Mouse (Mus musculus): ENCODE measurements around the gene Zfp61. TPM values are rescaled to one million over a fixed set of nuclear protein-coding genes. Genes with fewer than 3 reads are reported as not detected.

Zfp61 gene
- polyA plus RNA-seq, 1 experiment from 2014 or later, result 37.3 TPM

DNA sequence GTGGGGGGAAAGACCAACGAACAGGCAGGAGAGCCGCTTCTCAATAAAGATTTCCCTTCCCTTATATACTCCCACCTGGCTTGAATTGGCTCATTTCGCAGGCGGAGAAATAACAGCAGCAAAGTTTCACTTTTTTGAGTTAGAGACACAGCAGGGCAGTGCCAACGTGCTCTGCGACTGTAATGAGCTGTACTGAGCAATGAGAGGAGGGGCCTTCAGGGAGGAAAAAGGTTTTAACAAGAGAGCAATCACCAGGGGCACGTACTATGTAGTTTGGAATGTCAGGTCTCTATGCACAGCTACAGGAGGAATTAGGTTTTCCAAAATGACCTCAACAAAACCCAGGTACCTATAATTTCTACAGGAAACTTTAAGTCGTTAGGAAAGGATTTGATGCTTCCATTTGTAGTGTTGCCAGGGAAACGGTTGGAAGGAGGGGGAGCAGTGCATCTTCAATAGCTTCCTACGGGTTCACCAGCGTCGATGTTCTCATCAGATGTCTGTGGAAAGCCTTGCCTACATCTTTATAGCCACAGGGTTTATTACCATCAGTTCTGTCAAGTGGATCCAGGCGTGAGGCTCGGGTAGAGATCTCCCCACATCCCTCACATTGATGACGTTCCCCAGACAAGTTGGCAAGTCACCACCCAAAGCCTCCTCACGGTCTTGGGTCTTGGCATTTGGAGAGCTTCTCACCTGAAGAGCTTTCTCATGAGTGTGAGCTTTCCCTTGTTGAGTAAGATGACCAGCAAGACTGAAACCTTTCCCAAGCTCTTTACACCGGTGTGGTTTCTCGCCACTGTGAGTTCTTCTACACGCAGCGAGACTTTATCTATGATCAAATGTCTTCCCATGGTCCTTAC, 25.5 kb upstream of the Zfp61 start:
- Histone ChIP-seq H3K36me3 (ENCODE audit: control insufficient read depth, insufficient read depth, low read length) (no peaks in the 10 kb centered on the region), H3K4me3 (ENCODE audit: low read depth, low read length) (peak overlapping the region; percentile 14; the same call in 1 of the 2 replicates), H3K9ac (replicated peaks; ENCODE audit: low read depth, low read length) (no peak overlapping the region), H3K27me3 (ENCODE audit: control insufficient read depth, insufficient read depth, low read length) (no peaks in the 10 kb centered on the region), H3K9me3 (ENCODE audit: control insufficient read depth, low read length) (no peaks in the 10 kb centered on the region; the same call in 1 of the 2 replicates), H3K4me1 (ENCODE audit: control insufficient read depth, insufficient read depth, low read length) (no peaks in the 10 kb centered on the region), H3K4me2 (ENCODE audit: low read depth, low read length) (peak overlapping the region; percentile 29; the same call in 1 of the 2 replicates), H3K27ac (ENCODE audit: low read depth, low read length) (no peak overlapping the region)
- ATAC-seq (ENCODE audit: low read depth), result peak; percentile 58
- 34% methylated on average over 20 of the region's 20 CpGs for WGBS

- peak; percentile 28; the same call in 1 of the 2 replicates for ATAC-seq (ENCODE audit: low read depth)
- Histone ChIP-seq H3K27me3 (ENCODE audit: control insufficient read depth, insufficient read depth, low read length) (no peaks in the 10 kb centered on the region), H3K27ac (ENCODE audit: low read depth, low read length) (no peak overlapping the region), H3K4me1 (ENCODE audit: control insufficient read depth, insufficient read depth, low read length) (no peaks in the 10 kb centered on the region), H3K4me3 (ENCODE audit: low read depth, low read length) (peak overlapping the region; percentile 14; the same call in 1 of the 2 replicates), H3K9ac (replicated peaks; ENCODE audit: low read depth, low read length) (no peak overlapping the region), H3K4me2 (ENCODE audit: low read depth, low read length) (peak overlapping the region; percentile 29; the same call in 1 of the 2 replicates), H3K9me3 (ENCODE audit: control insufficient read depth, low read length) (no peaks in the 10 kb centered on the region; the same call in 1 of the 2 replicates), H3K36me3 (ENCODE audit: control insufficient read depth, insufficient read depth, low read length) (no peaks in the 10 kb centered on the region)
- 7% methylated on average over 13 of the region's 13 CpGs for WGBS
Measured at GRCm38 (mm10) chr7:24325675-24326128, 24.7 kb upstream of the Zfp61 start.

DNA sequence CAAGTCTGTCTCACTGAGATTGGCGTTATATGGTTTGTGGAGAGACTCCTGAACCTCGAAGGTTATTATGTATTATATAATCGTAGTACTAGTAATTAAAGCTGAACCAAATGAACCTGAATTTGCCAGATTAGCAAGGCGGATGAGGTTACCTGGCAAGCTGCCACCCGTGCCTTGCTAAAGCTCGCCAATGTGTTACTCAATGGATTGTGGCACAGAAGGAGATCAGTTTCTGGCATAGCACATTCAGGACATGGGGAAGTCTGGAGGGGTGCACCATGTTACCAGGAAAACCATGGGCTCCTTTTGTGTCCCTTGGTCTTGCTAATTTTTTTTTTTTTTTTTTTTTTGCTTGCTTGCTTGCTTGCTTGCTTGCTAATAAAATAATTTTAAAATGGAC, 24.2 kb upstream of the Zfp61 start:
- Histone ChIP-seq H3K9me3 (ENCODE audit: control insufficient read depth, low read length) (no peaks in the 10 kb centered on the region; the same call in 1 of the 2 replicates), H3K4me1 (ENCODE audit: control insufficient read depth, insufficient read depth, low read length) (no peaks in the 10 kb centered on the region), H3K27me3 (ENCODE audit: control insufficient read depth, insufficient read depth, low read length) (no peaks in the 10 kb centered on the region), H3K27ac (ENCODE audit: low read depth, low read length) (no peak overlapping the region), H3K4me2 (ENCODE audit: low read depth, low read length) (peak overlapping the region; percentile 29; the same call in 1 of the 2 replicates), H3K36me3 (ENCODE audit: control insufficient read depth, insufficient read depth, low read length) (no peaks in the 10 kb centered on the region), H3K9ac (replicated peaks; ENCODE audit: low read depth, low read length) (no peak overlapping the region), H3K4me3 (ENCODE audit: low read depth, low read length) (no peak overlapping the region)
- WGBS, result 81% methylated on average over 6 of the region's 6 CpGs
- ATAC-seq (ENCODE audit: low read depth), result no peak

GRCm38 (mm10) chr7:24322593-24322992, 21.6 kb upstream of the Zfp61 start:
- 83% methylated on average over 4 of the region's 4 CpGs for WGBS
- H3K27me3 ChIP-seq (ENCODE audit: control insufficient read depth, insufficient read depth, low read length), result no peaks in the 10 kb centered on the region

DNA sequence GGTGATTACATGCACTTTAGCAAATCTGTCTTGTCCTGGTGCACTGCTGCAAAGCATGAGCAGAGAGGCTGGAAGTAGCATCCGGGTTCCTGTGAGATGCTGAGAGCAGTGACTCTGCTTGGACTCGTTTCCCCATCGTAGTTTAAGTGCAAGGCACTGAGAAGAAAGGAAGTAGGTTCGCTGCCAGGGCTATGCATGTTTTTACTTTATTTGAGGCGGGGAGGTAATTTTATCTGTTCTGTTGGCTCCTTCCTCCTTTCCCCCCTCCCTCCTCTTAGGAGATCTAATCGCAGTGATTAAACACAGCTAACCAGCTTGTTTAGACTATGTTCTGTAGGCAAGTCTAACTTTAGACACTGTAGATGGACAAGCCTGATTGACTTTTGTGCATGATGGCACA, 17.9 kb upstream of the Zfp61 start:
- H3K9me3 ChIP-seq (ENCODE audit: control insufficient read depth, low read length), result no peaks in the 10 kb centered on the region; the same call in 1 of the 2 replicates
- ATAC-seq (ENCODE audit: low read depth), result no peak
- WGBS, result 74% methylated on average over 6 of the region's 6 CpGs
- no peak overlapping the region for H3K4me2 ChIP-seq (ENCODE audit: low read depth, low read length)
- peaks cover 5% of the 10 kb centered on the region for H3K4me1 ChIP-seq (ENCODE audit: control insufficient read depth, insufficient read depth, low read length)
- H3K4me3 ChIP-seq (ENCODE audit: low read depth, low read length), result no peak overlapping the region
- no peak overlapping the region for H3K9ac ChIP-seq (replicated peaks; ENCODE audit: low read depth, low read length)
- no peaks in the 10 kb centered on the region for H3K36me3 ChIP-seq (ENCODE audit: control insufficient read depth, insufficient read depth, low read length)
- no peaks in the 10 kb centered on the region for H3K27me3 ChIP-seq (ENCODE audit: control insufficient read depth, insufficient read depth, low read length)
- H3K27ac ChIP-seq (ENCODE audit: low read depth, low read length), result no peak overlapping the region

More at GRCm38 (mm10) chr7:24322593-24322992, 21.6 kb upstream of the Zfp61 start:
- H3K36me3 ChIP-seq (ENCODE audit: control insufficient read depth, insufficient read depth, low read length), result no peaks in the 10 kb centered on the region
- H3K9ac ChIP-seq (replicated peaks; ENCODE audit: low read depth, low read length), result no peak overlapping the region
- ATAC-seq (ENCODE audit: low read depth), result no peak
- H3K9me3 ChIP-seq (ENCODE audit: control insufficient read depth, low read length), result no peaks in the 10 kb centered on the region; the same call in 1 of the 2 replicates
- H3K27ac ChIP-seq (ENCODE audit: low read depth, low read length), result no peak overlapping the region
- no peak overlapping the region for H3K4me2 ChIP-seq (ENCODE audit: low read depth, low read length)
- no peaks in the 10 kb centered on the region for H3K4me1 ChIP-seq (ENCODE audit: control insufficient read depth, insufficient read depth, low read length)
- H3K4me3 ChIP-seq (ENCODE audit: low read depth, low read length), result no peak overlapping the region

DNA sequence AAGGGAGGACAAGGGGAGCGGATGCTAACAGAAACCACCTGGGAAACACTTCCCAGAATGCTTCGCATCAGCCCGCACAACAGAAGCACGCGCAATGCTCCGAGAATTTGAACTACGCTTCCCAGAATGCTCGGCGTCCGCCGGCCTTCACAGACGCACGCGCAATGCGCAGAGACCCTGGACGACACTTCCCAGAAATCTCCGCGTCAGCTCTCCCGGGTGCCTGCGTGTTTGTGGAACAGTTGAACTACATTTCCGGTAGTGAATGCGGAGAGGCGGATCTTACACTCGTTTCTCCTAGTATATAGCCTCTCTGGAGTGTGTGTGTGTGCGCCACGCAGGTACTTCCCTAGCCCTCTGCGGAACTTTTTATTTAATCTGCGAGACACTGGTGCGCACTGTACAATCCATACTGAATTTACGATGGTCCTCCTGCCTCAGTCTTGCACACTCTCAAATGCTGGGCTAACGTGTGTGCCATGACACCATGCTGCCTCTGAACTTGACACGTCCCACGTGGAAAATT, 15.6 kb upstream of the Zfp61 start, which contains the start of gene Zfp94:
Gene Zfp94 (minus strand): TSS at position 100 of the 526 bp plus-strand sequence.
- under 1% methylated on average over 33 of the region's 33 CpGs for WGBS

GRCm38 (mm10) chr7:24315726-24316566, 14.9 kb upstream of the Zfp61 start:
- peaks cover 5% of the 10 kb centered on the region for H3K4me1 ChIP-seq (ENCODE audit: control insufficient read depth, insufficient read depth, low read length)
- 31% methylated on average over 29 of the region's 29 CpGs for WGBS
- ATAC-seq (ENCODE audit: low read depth), result no peak

More for the DNA sequence above, 15.6 kb upstream of the Zfp61 start, which contains the start of gene Zfp94:
- peak within 1 kb of the TSS; percentile 75 for H3K9ac ChIP-seq (replicated peaks; ENCODE audit: low read depth, low read length)
- H3K4me3 ChIP-seq (ENCODE audit: low read depth, low read length), result peak within 1 kb of the TSS; percentile 59
- peak; percentile 95 for ATAC-seq (ENCODE audit: low read depth)
- no peaks in the 10 kb centered on the region for H3K9me3 ChIP-seq (ENCODE audit: control insufficient read depth, low read length)
- peaks cover 5% of the 10 kb centered on the region for H3K4me1 ChIP-seq (ENCODE audit: control insufficient read depth, insufficient read depth, low read length)
- peak within 1 kb of the TSS; percentile 75 for H3K27ac ChIP-seq (ENCODE audit: low read depth, low read length)
- H3K27me3 ChIP-seq (ENCODE audit: control insufficient read depth, insufficient read depth, low read length), result no peaks in the 10 kb centered on the region
- H3K4me2 ChIP-seq (ENCODE audit: low read depth, low read length), result peak within 1 kb of the TSS; percentile 79
- H3K36me3 ChIP-seq (ENCODE audit: control insufficient read depth, insufficient read depth, low read length), result peaks cover under 1% of the 10 kb centered on the region; the same call in 1 of the 2 replicates

GRCm38 (mm10) chr7:24299823-24300481, 1.1 kb downstream of the Zfp61 start:
- peak overlapping the region; percentile 44; the same call in 1 of the 2 replicates for H3K27ac ChIP-seq (ENCODE audit: low read depth, low read length)
- H3K9me3 ChIP-seq (ENCODE audit: control insufficient read depth, low read length), result no peaks in the 10 kb centered on the region
- peak overlapping the region; percentile 69 for H3K9ac ChIP-seq (replicated peaks; ENCODE audit: low read depth, low read length)
- peaks cover 34% of the 10 kb centered on the region for H3K36me3 ChIP-seq (ENCODE audit: control insufficient read depth, insufficient read depth, low read length)
- H3K27me3 ChIP-seq (ENCODE audit: control insufficient read depth, insufficient read depth, low read length), result no peaks in the 10 kb centered on the region
- H3K4me3 ChIP-seq (ENCODE audit: low read depth, low read length), result peak overlapping the region; percentile 62
- H3K4me1 ChIP-seq (ENCODE audit: control insufficient read depth, insufficient read depth, low read length), result peaks cover 13% of the 10 kb centered on the region; the same call in 1 of the 2 replicates
- 0% methylated on average over 18 of the region's 18 CpGs for WGBS
- peak overlapping the region; percentile 83 for H3K4me2 ChIP-seq (ENCODE audit: low read depth, low read length)
- ATAC-seq (ENCODE audit: low read depth), result peak; percentile 35

More at GRCm38 (mm10) chr7:24315726-24316566, 14.9 kb upstream of the Zfp61 start:
- Histone ChIP-seq H3K9me3 (ENCODE audit: control insufficient read depth, low read length) (no peaks in the 10 kb centered on the region), H3K27ac (ENCODE audit: low read depth, low read length) (peak overlapping the region; percentile 75), H3K9ac (replicated peaks; ENCODE audit: low read depth, low read length) (peak overlapping the region; percentile 75), H3K4me3 (ENCODE audit: low read depth, low read length) (peak overlapping the region; percentile 59), H3K27me3 (ENCODE audit: control insufficient read depth, insufficient read depth, low read length) (no peaks in the 10 kb centered on the region), H3K4me2 (ENCODE audit: low read depth, low read length) (peak overlapping the region; percentile 79), H3K36me3 (ENCODE audit: control insufficient read depth, insufficient read depth, low read length) (peaks cover 7% of the 10 kb centered on the region)
